Mouse (Mus musculus) left cerebral cortex, postnatal 36 days (tissue): ENCODE data around the gene Sh3kbp1. TPM values are rescaled to one million over a fixed set of nuclear protein-coding genes. Genes with fewer than 3 reads are reported as not detected.

ENCODE experiments used
- DNase-seq, 2 experiments: peaks; one replicate each; pipeline ENCODE4 v3.0.0; 2021 to 2022; ENCODE audit warnings: low spot score in 2 of 2, mixed read lengths in 1 of 2
- intact Hi-C: fragments of 180-260 bp; cut with DNase I; formaldehyde crosslinking; loops from one replicate; pipeline ENCODE4 v1.15.1; 2025
- total RNA-seq, 2 experiments: library from RNA; stranded (reverse); gene quantifications; 2 replicates each; pipeline ENCODE4 v1.2.3; 2021

Gene Sh3kbp1
- total RNA-seq, 2 experiments from 2014 or later, result 49.9 to 56.9 TPM

DNA sequence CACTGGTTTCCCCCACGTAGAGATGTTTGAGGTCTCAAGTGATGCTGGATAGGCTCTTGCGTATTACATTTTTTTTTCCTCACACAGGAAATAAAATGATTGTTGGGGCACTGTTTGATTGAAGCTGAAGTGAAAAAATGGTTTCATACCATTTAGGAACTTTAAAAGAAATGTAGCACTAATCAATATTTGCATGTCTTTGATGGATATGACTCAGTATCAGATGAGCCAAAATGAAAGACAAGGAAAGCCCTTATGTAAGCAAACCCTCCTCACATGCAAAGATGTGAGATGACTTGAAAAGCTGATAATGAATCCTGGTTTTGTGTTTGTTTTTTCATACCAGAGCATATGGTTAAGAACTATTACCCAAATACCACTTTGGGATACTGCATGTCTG is 272.0 kb downstream of the Sh3kbp1 start:
- intact Hi-C loops, result no loop called here
- no peak for DNase-seq

DNA sequence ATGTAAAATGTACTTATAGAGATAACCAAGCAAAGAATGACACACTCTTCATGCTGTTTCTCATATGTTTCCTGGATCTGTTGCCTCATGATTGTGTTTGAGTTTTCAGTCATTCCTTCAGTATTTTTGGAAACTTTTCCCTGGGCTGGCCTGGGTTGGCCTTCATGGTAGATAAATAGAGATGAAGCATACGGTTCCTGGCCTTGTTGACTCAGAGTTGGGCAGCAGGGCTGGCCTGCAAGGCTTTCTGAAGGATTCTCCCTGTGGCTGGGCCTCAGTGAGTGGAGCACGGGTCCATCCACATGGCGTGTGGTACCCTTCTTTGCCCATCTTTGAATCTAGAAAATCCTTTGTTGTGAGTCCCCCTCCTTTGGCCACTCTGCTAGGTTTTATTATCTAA is 276.3 kb downstream of the Sh3kbp1 start:
- intact Hi-C loops, result no loop called here
- DNase-seq, result no peak

DNA sequence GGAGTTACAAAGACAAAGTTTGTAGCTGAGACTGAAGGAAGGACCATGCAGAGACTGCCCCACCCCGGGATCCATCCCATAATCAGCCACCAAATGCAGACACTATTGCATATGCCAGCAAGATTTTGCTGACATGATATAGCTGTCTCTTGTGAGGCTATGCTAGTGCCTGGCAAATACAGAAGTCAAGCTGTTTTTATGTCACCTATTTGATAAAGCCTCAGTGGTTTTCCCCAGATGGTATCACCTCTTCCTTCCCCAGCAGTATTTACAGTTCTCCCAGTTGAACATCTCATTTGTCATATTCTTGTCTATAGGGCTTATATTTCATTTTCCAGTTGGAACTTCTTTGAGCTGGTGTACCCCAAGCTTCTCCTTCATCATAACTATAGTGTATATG is 280.6 kb downstream of the Sh3kbp1 start:
- intact Hi-C loops, result no loop called here

DNA sequence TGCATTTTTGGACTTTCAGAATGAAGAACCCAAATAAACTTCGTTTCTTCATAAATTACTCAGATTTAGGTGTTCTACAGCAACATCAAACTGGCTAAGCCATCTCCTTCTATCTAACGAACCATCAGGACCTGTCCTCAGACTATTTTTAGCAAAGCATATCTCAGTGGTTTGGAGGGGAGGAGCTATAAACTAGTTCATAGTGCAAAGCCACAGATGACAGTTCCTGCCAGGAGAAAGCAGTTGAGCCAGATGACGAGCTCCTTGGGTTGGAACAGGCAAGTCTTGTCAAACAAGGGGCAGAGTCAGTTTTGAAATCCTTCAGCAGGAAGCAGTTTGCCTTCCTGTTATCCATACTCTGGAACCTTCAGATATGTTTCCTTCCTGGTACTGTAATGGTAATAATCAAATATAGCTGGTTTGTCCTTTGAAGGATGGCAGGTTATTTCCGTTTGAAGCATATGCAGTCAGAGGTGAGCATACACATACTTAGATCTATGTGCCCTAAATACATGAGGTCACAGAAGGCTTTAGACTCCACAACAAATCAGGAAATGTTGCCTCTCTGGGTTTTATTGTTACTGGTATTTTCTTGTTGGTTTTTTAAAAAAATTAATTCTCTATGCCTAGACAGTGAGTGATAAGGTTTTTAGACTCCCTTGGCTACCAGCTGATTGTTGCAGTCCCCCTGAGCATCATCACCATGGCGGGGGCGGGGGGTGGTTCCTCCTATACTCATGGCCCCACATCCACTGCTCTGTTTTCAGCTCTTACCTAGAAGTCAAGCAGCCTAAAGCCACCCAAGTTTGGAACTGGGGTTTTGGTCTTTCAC is 282.6 kb downstream of the Sh3kbp1 start:
- no peak for DNase-seq
- intact Hi-C loops, result loop anchor here (10.0 kb wide), 1 partner anchor 155 kb away; no protein-coding TSS in a partner anchor

More for the DNA sequence above, 280.6 kb downstream of the Sh3kbp1 start:
- DNase-seq, result no peak

DNA sequence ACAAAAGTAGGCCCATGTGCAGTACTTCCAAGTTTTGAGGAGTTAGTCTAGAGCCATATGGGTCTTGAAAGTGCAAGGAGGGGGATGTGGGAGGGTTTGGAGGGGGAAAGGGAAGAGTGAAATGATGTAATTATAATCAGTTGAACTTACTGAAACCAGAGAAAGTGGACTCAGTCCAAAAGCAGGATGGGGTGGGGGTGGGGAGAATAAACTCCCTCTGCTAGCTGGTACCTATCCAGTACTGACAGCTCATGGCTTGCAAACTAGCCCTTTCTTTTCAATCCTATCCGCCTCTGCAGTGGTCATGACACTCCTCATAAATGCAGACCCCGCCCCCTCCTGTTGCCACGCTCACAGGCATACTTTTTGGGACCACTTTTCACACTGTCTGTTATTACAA is 283.5 kb downstream of the Sh3kbp1 start:
- intact Hi-C loops, result loop anchor here (10.0 kb wide), 1 partner anchor 156 kb away; no protein-coding TSS in a partner anchor
- no peak for DNase-seq

DNA sequence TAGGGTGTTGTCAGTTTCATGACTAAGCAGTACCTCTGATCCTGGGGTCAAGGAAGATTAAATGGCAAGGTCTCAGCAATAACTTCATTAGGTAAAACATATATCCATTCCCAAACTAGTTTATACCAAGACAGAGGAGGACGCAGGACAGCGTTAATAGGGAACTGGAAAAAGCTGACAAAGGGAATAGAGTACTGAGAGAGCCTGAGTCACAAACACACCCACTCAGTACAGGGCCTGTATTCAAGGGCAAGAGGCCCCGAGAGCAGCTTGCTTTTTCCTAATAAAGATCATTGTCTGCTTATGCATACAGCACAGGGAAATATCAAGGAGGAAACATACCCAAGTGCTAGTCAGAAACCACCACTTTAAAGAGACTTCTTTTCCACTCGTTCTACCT is 284.5 kb downstream of the Sh3kbp1 start:
- no peak for DNase-seq
- intact Hi-C loops, result loop anchor here (10.0 kb wide), 1 partner anchor 157 kb away; no protein-coding TSS in a partner anchor

DNA sequence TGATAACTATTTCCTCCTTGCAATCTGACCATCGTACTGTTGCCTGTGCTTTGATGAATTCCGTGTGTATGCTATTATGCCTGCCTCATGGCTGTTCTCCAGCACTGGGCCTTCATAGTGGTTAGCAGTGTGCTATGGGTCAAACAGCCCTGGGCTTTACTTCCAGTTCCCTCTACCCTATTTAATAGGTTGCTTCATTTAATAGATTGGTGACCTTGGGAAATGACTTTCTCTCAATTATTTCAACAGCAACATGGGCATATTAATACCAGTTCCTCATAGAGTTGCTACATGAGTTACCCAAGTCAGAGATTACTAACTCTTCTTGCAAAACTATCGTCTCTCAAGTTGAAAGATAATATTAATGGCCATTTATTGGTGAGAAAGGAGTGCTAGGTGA is 285.0 kb downstream of the Sh3kbp1 start:
- intact Hi-C loops, result loop anchor here (10.0 kb wide), 1 partner anchor 157 kb away; no protein-coding TSS in a partner anchor
- no peak for DNase-seq

DNA sequence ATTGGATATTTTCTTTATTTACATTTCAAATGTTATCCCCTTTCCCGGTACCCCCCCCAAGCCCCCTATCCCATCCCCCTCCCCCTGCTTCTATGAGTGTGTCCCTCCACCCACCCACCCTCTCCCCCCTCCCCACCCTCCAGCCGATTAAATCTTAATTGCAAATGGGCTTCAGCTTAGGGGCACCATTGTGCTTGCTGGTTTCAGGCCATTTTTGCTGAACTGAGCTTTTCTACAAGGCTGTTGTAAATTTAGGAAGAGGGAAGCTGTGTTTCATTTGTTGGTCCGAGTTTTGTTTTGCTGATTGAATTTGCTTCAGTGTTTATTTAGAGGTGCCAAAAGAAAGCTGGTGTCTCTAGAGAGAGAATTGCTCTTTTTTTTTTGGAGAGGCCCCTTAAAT is 286.4 kb downstream of the Sh3kbp1 start:
- no peak for DNase-seq
- intact Hi-C loops, result loop anchor here (10.0 kb wide), 1 partner anchor 159 kb away; no protein-coding TSS in a partner anchor

DNA sequence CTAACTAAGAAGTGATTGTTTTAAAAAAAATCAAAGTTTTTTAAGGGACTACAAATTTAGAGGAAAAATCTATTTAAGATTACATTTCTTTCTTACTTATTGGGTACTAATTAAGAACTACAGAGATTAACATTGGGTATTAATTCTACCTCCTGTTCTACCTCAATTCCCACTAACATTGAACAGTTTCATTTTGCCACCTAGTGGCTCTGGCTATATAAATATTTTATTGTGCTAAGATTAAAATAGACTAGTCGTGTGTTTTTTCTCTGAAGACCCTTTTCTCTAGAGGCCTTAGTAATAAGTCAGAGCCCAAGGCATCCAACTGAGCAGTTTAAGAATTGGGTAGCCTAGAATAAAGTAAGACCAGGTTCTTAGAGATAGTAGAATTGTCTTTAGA is 288.1 kb downstream of the Sh3kbp1 start:
- no peak for DNase-seq
- intact Hi-C loops, result loop anchor here (2.0 to 10.0 kb wide), 2 partner anchors 160 to 288 kb away; partner anchors contain the start of gene Sh3kbp1

DNA sequence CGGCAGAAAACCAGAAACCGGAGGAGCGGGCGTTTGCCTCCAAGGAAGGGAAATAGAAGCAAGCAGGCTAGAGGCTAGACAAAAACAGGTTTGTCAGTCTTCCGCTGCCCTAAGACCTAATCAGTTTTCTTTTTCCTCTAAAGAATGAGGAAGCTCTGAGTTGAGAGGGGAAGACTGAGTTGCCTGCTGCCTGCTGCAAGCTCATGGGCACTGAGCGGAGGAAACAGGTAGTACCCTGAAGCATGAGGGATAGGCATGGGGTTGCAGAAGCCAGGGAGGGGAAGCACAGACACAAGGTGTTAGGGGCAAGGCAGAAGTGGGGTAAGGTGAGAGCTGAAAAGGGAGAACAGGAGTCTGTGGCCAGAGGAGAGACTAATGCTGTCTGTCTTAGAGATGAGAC is 297.7 kb downstream of the Sh3kbp1 start:
- intact Hi-C loops, result no loop called here
- DNase-seq, result no peak

DNA sequence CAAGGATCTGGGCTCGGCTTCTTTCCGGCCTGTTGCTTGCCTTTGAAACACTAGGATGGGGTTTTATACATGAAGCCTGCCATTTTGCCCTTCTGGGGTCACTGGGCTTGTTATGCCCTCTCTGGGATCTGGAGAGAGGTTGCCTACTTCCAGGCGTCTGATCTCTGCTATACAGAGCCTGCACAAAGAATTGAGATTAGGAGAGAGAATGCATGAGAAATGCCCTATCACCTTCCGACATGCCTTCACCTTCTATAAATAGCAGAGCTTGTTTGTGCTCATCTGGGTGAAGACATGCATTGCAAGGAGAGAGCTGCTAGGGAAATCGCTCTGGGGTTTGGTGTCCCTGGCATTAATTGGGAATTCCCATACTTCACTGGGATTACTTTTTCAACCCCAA is 301.1 kb downstream of the Sh3kbp1 start:
- intact Hi-C loops, result no loop called here
- no peak for DNase-seq

DNA sequence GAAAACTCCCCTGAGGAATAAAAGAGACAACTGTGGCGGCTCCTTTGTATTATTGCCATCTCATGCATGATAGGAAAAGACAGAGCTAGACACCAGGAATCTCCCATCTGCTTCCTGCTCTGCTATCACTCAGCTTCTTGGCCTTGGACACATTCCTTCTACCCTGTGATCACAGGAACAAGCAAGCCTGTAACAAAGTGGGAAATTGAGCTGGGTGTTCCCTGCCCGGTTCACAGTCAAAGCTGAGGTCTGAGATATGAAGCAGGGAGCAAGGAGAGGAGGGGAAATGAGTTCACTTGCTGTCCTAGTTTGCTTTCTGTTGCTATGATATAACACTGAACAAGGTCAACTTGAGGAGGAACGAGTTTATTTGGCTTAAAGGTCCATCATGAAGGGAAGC is 301.8 kb downstream of the Sh3kbp1 start:
- DNase-seq, result no peak
- intact Hi-C loops, result no loop called here

DNA sequence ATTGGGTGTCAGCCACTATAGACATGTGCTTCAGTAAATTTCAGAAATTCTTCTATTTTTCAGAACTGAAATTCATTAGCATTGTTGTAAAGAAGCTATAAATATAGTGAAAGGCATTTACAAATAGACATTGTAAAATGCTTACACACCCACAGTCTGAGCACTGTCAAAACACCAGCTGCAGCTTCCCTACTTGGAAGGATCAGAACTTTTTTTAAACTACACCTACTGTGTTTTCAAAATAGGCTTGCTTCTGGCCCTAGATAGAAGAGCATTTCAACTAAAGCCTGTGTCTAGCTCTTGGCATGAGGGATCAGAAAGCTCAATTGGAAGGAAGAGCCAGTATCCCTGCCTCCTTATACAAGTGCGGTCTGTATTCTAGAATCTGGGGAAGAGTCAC is 305.0 kb downstream of the Sh3kbp1 start:
- intact Hi-C loops, result no loop called here
- no peak for DNase-seq

DNA sequence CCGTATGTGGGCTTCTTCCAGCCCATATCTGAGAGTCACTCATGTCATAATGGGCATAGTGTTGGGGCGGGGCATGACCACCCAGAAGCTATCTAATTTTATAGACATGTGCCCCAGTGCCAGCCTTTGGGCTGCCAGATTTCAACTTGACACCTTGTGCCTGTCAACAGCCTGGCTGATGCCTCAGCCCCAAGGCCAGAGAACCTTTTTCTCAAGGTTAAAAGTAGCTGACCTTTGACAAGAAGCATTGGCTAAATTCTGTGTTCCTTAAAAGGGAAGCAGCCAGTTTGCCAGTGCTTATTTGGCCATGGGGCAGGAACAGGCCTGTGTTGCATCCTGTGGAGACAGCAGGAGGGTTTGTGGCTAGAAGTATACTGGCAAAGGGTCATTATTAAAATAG is 315.5 kb downstream of the Sh3kbp1 start:
- intact Hi-C loops, result no loop called here
- DNase-seq, result no peak

DNA sequence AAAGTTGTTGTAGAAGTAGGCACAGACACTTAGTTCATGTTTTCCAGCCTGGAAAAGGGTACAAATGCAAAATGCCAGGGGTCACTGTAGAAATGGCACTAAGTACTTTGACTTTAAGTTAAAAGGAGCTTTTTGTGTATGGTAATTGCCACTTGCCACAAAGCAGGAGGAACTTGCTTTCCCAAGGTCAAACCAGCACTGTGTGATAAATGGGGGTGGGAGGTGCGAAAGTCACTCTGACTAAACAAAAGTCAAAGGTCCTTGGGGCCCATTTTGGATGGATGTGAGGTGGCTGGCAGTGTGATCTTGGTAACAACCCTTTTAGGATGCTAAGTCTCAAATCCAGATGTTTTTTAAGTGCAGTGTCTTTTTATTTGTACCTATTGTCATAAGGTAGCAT is 316.5 kb downstream of the Sh3kbp1 start:
- DNase-seq, result no peak
- intact Hi-C loops, result no loop called here

DNA sequence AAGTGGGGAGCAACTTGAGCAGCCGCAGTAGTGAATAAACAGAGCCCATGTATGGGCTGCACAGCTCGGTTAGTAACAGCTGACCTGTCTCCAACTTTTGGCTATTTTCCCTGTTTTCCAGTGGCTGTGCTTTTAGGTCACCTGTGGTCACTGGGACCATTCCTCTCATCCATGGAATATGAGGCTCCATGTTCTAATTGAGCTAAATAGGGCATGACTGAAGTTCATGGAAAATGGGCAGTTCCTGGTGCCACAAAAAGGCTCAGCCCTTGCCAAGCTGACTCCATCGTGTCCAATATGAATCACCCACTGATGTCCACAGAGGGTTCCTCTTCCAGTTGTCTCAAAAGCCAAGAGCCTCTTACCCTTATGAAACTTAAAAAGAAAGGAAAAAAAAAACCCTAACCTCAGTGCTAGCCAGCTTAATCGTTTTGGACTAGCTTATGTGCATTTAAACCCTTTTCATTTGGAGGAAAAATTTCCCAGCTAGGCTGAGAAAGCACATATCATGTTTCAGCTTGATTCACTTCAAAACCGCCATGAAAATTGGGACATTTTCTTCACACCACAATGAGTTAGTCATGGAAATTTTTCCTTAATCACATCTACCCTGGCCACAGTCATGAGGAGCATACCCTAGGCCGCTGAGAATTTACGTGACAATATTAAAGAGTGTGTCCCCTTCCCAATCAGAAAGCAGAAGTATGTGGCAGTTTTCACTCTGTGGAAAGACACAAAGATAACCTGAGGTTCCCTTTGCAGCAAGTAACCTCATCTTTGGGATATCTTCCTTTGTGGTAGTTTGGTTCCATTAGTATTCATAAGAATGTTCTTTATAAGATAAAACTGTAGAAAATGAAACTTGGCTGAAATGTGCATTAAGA is 326.7 kb downstream of the Sh3kbp1 start:
- intact Hi-C loops, result no loop called here
- no peak for DNase-seq

DNA sequence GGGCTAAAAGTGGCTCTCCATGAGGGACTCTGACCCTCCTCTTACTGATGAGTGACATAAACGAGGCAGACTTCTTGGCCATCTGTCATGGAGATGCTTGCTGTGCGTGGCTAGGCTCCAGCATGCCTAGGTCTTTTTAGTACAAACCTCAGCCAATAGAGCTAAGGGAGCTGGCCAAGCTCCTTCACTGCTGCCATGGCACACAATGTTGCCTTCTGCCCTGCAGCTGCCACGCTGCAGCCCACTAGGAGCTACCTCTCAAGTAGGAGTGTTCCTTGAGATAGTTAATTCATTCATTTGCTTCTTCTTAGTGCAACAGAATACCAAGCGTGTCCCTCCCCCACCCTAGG is 327.3 kb downstream of the Sh3kbp1 start:
- no peak for DNase-seq
- intact Hi-C loops, result no loop called here

DNA sequence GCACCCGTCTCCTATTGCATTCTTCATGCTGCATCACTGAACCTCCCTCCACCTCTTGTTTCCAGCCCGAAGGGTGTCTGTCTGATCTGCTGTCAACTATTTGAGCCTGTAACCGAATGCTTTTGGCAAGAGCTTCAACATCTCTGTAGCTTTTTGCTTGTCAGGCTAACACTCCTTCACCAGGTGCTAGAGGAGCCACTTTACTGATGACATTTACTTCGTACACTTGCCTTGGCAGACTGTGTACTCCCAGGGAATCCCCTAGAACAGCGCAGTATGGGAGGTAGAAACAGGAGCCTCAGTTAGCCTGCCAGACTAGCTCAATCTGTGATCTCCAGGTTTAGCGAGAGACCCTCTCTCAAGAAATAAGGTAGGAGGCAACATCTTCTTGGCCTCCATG is 328.4 kb downstream of the Sh3kbp1 start:
- DNase-seq, result no peak
- intact Hi-C loops, result no loop called here

DNA sequence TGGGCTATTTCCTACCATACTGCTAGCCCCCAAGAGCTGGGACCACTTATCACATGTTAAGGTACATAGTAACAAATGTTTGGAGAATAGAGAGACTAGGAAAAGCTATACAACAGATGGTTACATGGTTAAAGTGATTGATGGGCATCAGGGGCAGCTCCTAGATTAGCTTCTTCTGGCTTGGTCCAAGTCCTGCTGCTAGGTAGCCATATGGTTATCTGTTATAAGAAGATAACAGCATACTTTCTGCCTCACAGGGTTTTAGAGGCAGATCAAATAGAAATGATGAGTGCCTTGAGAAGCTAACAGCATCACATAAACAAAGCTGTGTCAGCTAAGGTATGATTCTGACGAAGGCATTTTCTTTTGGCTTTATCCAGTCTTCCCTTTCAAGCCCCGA is 334.3 kb downstream of the Sh3kbp1 start:
- DNase-seq, result no peak
- intact Hi-C loops, result loop anchor here (5.0 kb wide), 1 partner anchor 429 kb away; no protein-coding TSS in a partner anchor

DNA sequence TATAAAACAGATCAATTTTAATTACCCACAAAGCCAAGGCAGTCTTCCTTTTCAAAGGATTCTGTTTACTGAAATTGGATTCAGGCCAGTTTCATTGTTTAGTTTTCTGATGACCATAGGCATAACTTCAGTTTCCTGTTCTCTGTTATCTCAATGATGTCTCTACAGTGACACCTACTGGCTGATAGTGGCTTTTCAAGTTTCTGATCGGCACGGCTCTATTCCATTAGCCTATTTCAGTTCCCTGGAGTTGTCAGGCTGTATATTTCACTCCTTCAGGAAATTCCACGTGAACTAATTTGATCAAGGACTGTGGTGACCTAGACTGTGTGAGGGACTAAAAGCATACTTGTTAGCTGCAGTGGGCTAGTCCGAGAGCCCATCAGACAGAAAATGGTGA is 336.2 kb downstream of the Sh3kbp1 start:
- peak; percentile 6 to 35 for DNase-seq
- intact Hi-C loops, result loop anchor here (2.0 to 5.0 kb wide), 2 partner anchors 338 to 431 kb away; no protein-coding TSS in a partner anchor
